Mouse (Mus musculus): ENCODE results near the gene Sox13. TPM values are rescaled to one million over a fixed set of nuclear protein-coding genes. Genes with fewer than 3 reads are reported as not detected.

The Sox13 gene
- 3.3 and 4.8 TPM in 2 replicates for polyA plus RNA-seq (2015; fragmentation: Nextera tagmentation; extraction: Ambion mirVana)

GRCm38 (mm10) chr1:133423543-133424480 is at the start of gene Sox13:
Gene Sox13 (minus strand): TSS chr1:133424377.

GRCm38 (mm10) chr1:133363276-133364021 is 60.7 kb downstream of the Sox13 start, which contains the start of gene Etnk2:
Gene Etnk2 (plus strand): TSS chr1:133363572.

GRCm38 (mm10) chr1:133350210-133350609 is 74.0 kb downstream of the Sox13 start, which contains the start of gene Ren1:
Gene Ren1 (plus strand): TSS chr1:133350510.

Other genes starting within 250 kb of the Sox13 start
- gene Golt1a, start 114.6 kb downstream of the Sox13 start, polyA plus RNA-seq (2015; fragmentation: Nextera tagmentation; extraction: Ambion mirVana): 1.2 and 1.8 TPM in 2 replicates
- gene Kiss1, start 102.5 kb downstream of the Sox13 start, polyA plus RNA-seq (2015; fragmentation: Nextera tagmentation; extraction: Ambion mirVana): not detected in 2 replicates
- 13.7 and 16.1 TPM in 2 replicates for gene Ren1, start 73.9 kb downstream of the Sox13 start, polyA plus RNA-seq (2015; fragmentation: Nextera tagmentation; extraction: Ambion mirVana)
- 6.1 and 10.6 TPM in 2 replicates for gene Etnk2, start 60.8 kb downstream of the Sox13 start, polyA plus RNA-seq (2015; fragmentation: Nextera tagmentation; extraction: Ambion mirVana)
- gene Snrpe, start 185.9 kb upstream of the Sox13 start, polyA plus RNA-seq (2015; fragmentation: Nextera tagmentation; extraction: Ambion mirVana): 517 and 773 TPM in 2 replicates
- gene Zbed6, start 236.5 kb upstream of the Sox13 start, polyA plus RNA-seq (2015; fragmentation: Nextera tagmentation; extraction: Ambion mirVana): not detected in 2 replicates
- 2.2 and 2.3 TPM in 2 replicates for gene Gm38394, start 236.9 kb upstream of the Sox13 start, polyA plus RNA-seq (2015; fragmentation: Nextera tagmentation; extraction: Ambion mirVana)